Mouse (Mus musculus): ENCODE results near the gene Ppp1r12a.

DNA sequence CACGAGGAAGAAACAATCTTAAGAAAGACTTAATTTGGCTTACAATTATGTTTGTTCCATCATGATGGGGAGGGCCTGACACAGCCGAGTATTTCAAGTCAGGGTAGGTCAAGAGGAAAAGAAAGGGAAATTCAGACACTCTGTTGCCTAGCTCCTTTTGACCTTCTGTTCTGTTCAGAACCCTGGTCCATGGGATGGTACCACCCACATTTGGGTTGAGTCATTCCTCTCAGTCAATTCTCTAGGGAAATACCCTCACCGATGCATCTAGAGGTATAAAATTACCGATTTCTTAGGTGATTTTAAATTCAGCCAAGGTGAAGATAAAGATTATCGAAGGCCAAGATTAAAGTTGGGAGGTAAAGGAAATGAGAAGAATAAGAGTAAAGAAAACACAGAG lies 23.6 kb upstream of the Ppp1r12a start:
- TF ChIP-seq EP300 (optimal IDR thresholded peaks at IDR 0.05) = no peak
- no peak for TF ChIP-seq CTCF (IDR thresholded peaks at IDR 0.05; ENCODE audit: low read depth)
